Mouse (Mus musculus): ENCODE measurements around the gene Gm21094.
"Not testable (repeated sequence)": the region's sequence is repeated elsewhere in the genome, so short reads cannot be mapped to it uniquely, and the experiment has no call there.

Gene Gm21094

DNA sequence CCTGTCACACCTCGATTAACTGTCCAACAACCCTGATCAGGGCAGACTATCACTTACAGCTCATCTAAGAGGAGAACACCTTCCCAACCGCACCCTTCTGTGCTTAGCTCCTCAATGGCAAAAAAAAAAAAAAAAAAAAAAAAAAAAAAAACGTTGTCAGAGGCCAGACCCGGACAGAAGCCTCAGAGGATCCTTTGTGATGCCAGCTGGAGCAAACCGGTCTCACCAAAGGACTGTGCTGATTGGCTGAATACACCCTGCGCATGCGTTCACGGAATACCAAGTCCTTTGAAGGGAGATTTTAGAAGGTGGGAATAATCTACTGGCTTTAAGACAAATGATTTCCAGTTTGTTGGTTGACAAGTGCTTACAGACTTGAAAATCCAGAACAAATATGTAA, at the start of gene Gm21094:
Gene Gm21094, minus strand, starts transcription at position 101 of the 400 bp plus-strand sequence.
- DNase-seq (ENCODE audit: low spot score), result not testable (repeated sequence)
